Mouse (Mus musculus) R1 (cell line): ENCODE measurements at regions not wholly inside any gene's neighbourhood (a gene's known extent, or its start where the extent isn't known, plus 50 kb on each side); places are given as distances from the start of the nearest gene placed in this dataset.

ENCODE experiments used
- DNase-seq: peaks from one replicate; pipeline ENCODE4 v3.0.0-alpha.2; 2018; ENCODE audit warnings: low read depth, low spot score

GRCm38 (mm10) chr9:47133454-47133853, 134.9 kb downstream of the Gm4791 start:
- DNase-seq, result no peak

DNA sequence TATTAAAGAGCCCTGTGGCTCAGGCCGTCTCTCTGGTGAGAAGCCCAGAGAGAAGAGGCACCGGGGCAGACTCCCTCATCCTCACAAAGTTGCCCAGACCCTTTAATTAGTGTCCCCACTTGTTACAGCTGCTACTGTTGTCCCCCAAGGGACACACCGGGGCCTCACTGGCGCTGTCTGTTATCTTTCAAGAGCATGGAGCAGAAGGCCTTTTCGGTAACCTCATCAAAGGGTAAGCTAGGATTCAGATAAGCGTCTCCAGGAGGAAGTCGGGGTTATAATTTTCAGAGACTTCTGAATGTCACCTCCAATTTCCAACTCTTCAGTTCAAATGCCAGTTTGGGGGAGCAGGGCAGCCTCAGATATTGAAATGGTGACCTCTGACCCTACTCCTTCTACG, 135.3 kb downstream of the Gm4791 start:
- no peak for DNase-seq

GRCm38 (mm10) chr9:47134479-47134878, 135.9 kb downstream of the Gm4791 start:
- DNase-seq, result no peak

DNA sequence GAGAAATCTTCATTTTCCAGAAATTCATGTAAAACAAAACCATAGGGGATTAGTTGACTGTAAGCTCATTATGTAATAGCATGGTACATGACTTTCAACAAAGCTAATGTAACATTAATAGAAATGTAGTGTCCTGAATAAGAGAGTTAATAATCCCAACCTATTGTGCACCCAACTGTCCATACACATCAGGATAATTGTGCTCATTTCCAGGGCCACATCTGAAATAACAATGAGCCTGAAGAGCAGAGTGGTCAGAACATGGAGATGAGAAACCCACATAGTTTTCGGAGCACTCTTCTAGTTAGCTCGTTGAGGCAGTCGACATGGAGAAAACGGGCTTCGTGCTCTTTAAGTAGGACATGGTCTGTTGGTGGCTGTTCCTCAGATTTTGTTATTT, 138.1 kb downstream of the Gm4791 start:
- DNase-seq, result no peak

GRCm38 (mm10) chr9:47153471-47153870, 154.9 kb downstream of the Gm4791 start:
- no peak for DNase-seq

DNA sequence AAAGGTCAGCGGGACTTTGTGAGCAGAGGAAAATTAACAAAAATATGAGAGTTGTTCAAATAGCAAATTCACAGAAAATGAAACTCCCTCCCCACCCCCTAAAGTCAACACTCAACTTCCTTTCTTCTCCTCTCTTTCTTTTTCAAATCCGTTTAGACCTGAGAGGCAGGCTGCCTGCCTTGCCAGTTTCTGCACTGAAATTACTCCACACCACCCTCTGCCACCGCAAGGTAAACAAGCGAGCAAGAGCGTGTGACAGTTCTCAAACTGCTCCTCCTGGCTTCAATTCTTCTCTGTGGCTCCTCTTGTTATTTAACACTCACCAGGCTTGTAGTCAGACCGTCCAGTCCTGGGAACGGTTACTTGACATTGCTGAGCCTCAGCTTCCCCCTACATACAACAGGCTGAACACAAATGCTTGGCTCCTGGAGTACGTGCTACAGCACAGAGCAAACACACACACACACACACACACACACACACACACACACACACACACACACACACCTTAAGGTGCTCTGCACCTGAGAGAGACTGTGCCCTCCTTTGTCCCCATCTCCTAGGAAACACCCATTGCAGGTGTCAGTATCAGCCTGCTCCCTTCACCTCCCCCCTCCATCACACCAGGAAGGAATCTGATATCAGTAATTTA, 167.1 kb downstream of the Gm4791 start:
- no peak for DNase-seq

DNA sequence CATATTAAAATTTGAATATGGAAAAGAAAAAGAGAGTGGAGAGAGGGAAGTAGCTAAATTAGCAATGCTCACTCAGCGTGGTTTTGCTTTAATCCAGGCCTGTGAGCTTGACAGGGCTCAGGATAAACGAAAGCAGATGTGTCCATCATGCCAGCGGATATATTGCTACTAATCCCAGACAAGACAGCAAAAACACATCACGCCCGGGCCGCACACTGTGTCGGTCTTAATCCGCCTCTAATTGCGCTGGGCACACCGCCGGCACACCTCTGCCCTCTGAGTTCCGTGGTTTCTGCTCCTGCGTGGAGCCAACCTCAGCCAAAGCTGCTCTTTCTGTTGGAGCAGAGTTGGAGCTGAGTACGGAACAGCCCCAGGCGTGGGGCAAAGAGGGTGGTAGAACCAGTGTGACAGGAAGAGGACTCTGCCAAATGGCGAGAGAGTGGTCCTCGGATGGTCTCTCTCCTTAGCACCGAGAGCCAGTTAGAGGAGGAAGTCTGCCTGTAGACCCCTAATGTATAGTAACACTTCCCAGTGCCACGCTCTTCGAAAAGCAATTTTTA, 169.2 kb downstream of the Gm4791 start:
- DNase-seq, result no peak

- DNase-seq, result no peak
Measured at GRCm38 (mm10) chr9:47176044-47176443, 177.5 kb downstream of the Gm4791 start.

GRCm38 (mm10) chr9:47218101-47218500, 219.6 kb downstream of the Gm4791 start:
- DNase-seq, result no peak

GRCm38 (mm10) chr9:47223536-47223935, 225.0 kb downstream of the Gm4791 start:
- no peak for DNase-seq

DNA sequence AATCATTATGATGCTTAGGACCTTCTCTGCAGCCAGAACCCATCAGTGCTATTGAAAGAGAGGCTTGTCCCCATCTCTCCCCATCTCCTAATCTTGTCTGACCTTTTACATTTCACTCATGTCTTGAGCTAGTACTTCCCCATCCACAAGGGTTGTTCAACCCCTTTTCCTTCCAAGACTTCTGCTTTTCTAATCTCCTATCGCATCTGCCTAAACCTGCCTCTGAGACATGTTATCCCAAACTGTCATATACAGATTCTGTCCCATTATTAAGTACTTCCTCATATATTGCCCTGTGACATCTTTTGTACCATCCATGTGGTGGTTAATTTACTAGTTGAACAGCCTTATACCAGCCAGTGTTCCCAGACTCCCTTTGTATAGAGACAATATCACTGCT, 225.7 kb downstream of the Gm4791 start:
- DNase-seq, result no peak

- DNase-seq, result no peak
Measured at GRCm38 (mm10) chr9:47226476-47227271, 228.1 kb downstream of the Gm4791 start.

DNA sequence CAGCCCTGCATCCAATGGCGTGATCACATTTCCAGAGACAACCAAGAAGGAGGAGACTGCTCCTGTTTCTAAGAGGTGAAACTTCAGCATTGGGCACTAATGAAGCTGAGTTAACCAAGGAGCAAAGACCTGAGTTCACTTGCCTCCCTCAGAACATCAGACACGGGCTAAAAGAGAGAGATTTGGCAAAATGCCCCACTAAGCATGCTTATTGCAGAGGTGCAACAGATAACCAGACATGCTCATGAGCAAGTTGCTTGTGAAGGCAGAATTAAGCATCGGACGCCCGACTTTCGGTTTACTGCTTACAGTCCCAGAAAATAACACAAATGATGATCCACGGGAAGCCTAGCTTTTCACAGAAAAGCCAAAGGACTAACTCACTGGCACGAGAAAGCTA, 228.8 kb downstream of the Gm4791 start:
- no peak for DNase-seq

GRCm38 (mm10) chr9:47228736-47229135, 230.2 kb downstream of the Gm4791 start:
- DNase-seq, result no peak

DNA sequence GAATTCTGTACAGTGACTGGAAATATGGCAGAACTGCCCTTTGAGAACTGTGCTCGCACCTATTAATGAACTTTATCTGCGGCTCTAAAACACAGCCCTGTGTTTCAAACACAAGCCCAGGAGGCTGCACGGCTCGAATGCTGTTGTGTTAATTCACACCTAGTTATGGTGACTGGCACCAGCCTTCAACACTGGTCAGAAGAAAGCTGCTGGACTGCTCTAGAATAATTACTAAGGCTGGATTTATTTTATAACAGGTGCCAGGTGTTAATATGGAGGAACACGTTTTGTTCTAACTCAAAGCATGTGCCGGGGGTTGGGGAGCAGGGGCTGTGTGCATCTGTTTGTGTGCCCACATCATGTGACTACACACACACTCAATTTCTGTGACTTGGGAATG, 230.8 kb downstream of the Gm4791 start:
- no peak for DNase-seq

DNA sequence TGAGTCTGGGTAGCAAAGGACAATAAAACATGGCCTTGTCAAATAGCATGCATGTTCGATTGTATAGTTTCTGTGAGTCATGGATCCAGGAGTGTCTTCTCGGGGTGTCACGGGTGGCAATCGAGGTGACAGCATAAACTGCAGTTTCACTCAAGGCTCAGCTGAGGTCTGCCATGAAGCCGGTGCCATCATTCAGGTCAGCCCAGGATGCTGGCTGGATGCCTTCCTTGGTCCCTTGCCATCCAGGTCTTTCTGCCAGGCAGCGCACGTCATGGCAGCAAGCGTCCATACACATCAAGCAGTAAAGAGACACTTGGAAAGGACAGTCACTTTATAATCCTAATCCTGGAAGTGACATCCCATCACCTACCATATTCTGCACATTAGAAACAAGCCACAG, 242.4 kb downstream of the Gm4791 start:
- no peak for DNase-seq

DNA sequence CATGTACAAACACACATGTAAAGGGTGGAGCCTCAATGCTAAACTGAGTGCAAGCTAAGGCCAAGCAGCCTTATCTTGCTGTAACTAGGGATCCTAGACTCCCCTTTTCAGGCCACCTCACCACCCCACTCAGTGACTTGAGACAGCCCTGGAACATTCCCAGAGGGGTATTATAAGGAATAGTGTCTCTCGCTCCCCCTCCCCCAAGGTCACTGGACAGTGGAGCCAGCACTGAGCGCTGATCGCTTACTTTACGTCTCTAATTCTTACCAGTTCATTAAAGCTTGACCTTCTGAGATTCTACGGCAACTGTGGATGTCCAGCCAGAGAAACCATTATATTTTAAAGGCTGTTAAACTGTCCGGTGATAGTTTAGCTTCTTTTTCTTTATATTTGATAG, 243.5 kb downstream of the Gm4791 start:
- DNase-seq, result no peak

DNA sequence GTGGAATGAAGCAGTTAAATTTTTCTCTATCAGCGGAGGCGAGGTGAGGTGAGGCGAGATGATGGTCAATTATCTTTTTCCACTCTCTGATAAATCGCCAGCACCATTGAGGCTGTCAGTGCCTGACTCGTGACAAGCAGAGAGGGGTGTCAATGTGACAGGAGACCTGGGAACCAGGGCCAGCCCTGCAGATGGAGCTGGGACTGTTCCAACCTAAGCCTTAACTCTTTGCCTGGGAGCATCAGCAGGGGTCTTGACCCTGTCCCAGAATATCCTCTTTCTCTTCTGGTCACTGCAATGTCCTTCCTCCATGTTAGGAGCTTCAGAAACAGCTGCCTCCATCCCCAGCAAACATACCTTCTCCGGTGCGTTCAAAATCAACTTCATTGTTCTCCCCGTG, 244.0 kb downstream of the Gm4791 start:
- no peak for DNase-seq

DNA sequence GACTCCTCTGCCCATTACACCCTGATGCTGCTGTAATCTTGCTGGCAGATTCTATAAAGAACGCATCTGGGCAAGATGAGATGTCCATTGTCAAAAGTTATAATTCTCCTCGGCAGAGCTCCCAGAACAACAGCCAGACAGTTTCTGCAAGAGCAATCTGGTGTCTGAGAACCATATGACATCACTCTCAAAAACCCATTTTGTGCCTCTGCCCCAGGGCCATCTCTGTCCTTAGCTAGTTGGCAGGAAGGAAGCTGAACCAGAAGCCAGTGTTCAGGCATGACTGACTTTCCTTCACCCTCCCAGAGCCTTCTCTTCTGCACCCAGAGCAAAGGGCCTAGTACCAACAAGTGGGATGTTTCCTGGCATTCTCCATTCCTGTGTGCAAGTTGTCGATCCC, 250.5 kb downstream of the Gm4791 start:
- DNase-seq, result no peak

GRCm38 (mm10) chr9:47251160-47251559, 252.6 kb downstream of the Gm4791 start:
- DNase-seq, result peak; percentile 55

DNA sequence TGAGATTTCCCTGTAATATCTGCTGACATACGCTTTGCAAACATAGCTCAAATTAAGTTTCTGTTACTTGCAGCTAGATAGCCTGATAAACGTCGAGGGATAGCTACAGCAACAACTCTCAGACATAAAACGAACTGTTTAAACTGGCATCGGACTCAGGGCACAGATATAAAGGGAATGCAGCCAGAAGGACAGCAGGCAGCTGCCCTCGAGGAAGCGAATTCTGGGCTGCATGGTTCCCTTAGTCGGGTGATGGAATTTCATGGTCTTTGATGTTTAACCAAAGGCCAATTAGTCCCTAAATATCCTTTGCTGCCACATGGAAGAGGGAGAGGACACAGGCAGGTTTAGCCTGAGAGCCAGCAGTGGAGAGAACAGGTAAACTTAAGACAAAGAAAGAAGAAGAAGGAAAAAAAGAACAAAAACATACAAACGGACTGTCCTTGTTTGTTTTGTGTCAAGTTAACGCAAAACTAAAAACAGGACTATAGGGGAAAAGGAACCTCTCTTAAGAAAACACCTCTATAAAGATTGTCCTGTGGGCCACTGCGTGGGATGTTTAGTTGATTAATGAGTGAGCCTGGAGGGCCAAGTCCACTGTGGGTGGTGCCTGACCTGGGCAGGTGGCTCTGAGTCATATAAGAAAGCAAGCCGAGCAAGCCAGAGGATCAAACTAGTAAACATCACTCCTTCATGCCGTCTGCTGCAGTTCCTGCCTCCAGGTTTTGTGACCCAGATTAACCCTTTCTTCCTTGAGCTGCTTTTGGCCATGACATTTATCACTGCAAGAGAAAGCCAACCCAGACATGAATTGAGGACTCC, 255.5 kb downstream of the Gm4791 start:
- no peak for DNase-seq

DNA sequence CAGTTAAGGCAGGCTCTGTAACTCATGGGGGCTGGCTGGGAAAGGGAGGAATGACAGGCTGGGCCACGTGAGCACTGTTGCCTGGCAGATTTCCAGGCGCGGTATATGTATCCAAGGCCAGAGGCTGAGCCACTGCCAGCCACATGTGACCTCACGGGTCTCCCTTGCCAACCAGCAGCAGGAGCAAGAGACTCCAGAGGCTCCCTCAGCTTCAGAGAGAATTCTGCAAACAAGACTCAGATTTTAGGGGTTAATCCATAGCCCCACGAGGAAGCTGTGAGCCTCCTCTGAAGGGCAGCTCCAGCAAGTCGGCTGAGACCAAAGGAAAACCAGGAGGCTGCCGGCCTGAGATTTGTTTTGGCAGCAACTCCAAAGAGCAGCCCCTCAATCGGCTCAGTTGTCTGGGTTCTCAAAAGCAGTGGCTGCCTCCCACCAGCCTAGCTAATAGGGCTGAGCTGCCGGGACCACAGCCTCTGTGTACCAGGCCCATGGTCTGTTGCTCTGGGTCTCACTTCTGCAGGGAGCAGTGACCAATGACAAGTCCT, 264.0 kb upstream of the Cadm1 start:
- no peak for DNase-seq
